Mouse (Mus musculus) hindbrain, embryonic 12.5 days (tissue): ENCODE data around the gene Slc38a11. TPM values are rescaled to one million over a fixed set of nuclear protein-coding genes. Genes with fewer than 3 reads are reported as not detected.

ENCODE experiments used
- ATAC-seq: fragments of 200-750 bp; cut with Nextera tagmentation; 2 replicates; pipeline ENCODE4 v1.8.0; 2017; ENCODE audit warnings: moderate TSS enrichment; ENCODE audit not compliant: low FRiP score
- H3K27ac ChIP-seq: fragments of 300-500 bp; sonication (generic); 2 replicates; pipeline ENCODE4 v1.5.1; 2016; ENCODE audit warnings: mild to moderate bottlenecking
- H3K27me3 ChIP-seq: fragments of 300-500 bp; sonication (generic); 2 replicates; pipeline ENCODE4 v1.6.1; 2016; ENCODE audit warnings: mild to moderate bottlenecking
- H3K36me3 ChIP-seq: fragments of 300-500 bp; sonication (generic); 2 replicates; pipeline ENCODE4 v1.6.1; 2016; ENCODE audit warnings: mild to moderate bottlenecking
- H3K4me1 ChIP-seq: fragments of 300-500 bp; sonication (generic); 2 replicates; pipeline ENCODE4 v1.6.1; 2016
- H3K4me2 ChIP-seq: fragments of 300-500 bp; sonication (generic); replicated peaks from 2 replicates; pipeline ENCODE4 v1.6.1; 2016; ENCODE audit warnings: mild to moderate bottlenecking
- H3K4me3 ChIP-seq: fragments of 300-500 bp; sonication (generic); 2 replicates; pipeline ENCODE4 v1.5.1; 2016; ENCODE audit warnings: mild to moderate bottlenecking
- H3K9ac ChIP-seq: fragments of 300-500 bp; sonication (generic); 2 replicates; pipeline ENCODE4 v1.6.1; 2016; ENCODE audit warnings: mild to moderate bottlenecking, moderate library complexity
- H3K9me3 ChIP-seq: fragments of 300-500 bp; sonication (generic); replicated peaks from 2 replicates; pipeline ENCODE4 v1.6.1; 2016; ENCODE audit warnings: mild to moderate bottlenecking
- WGBS: fragments of 180-500 bp; shearing (Covaris S2); methylation state at CpG from one replicate; pipeline ENCODE4 v1.1.7; 2016; 5-methylcytosine and 5-hydroxymethylcytosine counted together
- polyA plus RNA-seq: library from polyadenylated mRNA; unstranded; fragments of >200 nt; fragmentation: Nextera tagmentation; extraction: Ambion mirVana; gene quantifications from 2 replicates; pipeline ENCODE4 v1.2.1, GENCODE M21; 2016

The Slc38a11 gene
- polyA plus RNA-seq, result 0.30 and 0.34 TPM in 2 replicates

DNA sequence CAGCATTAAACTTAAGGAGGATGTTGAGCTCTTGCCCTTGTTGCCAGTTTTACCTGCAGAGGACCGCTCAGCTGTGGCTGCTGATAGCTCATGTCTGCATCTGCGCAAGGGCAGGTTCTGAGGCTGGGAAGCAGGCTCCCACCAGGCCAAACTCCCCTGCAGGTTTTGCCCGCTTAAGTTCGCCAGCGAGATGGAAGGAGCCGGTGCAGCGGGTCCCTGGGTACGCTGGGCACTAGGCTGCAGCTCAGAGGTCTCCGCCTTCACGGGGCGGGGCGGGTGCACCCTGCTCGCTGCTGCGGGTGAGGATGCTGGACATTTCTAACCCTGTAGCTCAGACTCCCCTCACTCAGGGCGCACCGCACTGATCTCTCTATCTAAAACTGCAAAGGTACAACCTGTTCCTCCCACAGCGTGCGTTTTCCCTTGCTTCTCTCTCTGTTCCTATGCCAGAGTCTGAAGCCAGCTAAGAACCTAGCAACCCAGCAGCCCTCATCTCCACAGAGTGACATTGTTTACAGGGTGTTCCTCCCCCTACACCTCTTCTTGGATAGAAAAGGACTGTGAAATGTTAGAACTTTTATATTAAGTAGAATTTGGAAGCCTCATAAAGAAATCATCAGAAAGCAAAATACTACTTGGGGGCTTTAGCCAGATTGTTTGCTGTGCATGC lies at the start of gene Slc38a11:
Gene Slc38a11 (minus strand): TSS at position 207 of the 670 bp plus-strand sequence.
- H3K27ac ChIP-seq, result no peak within 1 kb of the TSS
- peak within 1 kb of the TSS; percentile 60 for H3K4me2 ChIP-seq
- peak; percentile 58; the same call in 1 of the 2 replicates for ATAC-seq
- H3K4me3 ChIP-seq, result peak within 1 kb of the TSS; percentile 23
- WGBS, result 4% methylated on average over 18 of the region's 18 CpGs
- H3K9me3 ChIP-seq, result no peaks in the 10 kb centered on the region
- H3K36me3 ChIP-seq, result no peaks in the 10 kb centered on the region
- peaks cover 5% of the 10 kb centered on the region for H3K4me1 ChIP-seq
- H3K9ac ChIP-seq, result 0 out of 2 replicates have a peak within 1 kb of the TSS, but pooled peaks have one; percentile 28
- H3K27me3 ChIP-seq, result no peaks in the 10 kb centered on the region; the same call in 1 of the 2 replicates

DNA sequence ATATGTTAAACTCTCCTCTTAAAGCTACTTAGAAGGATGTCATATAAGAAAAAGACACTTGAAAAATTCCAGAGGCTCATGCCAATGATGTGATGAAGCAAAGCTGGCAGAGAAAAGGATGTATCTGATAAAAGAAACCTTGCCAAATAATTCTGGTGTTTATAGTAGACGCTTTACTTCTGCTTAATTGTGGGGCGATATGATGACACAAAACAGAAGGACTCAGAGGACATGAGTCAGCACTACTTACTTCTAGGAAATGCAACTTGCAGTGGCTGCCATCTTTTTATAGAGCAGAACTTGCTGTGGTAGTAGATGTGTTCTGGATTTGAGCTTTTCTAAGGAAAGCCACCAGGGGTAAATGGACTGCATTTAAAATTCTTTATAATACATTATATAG lies 43.3 kb upstream of the Slc38a11 start:
- ATAC-seq, result no peak
- Histone ChIP-seq H3K27me3 (no peaks in the 10 kb centered on the region), H3K4me1 (no peaks in the 10 kb centered on the region), H3K9me3 (no peaks in the 10 kb centered on the region), H3K9ac (no peak overlapping the region), H3K27ac (no peak overlapping the region), H3K4me3 (no peak overlapping the region), H3K36me3 (no peaks in the 10 kb centered on the region), H3K4me2 (no peak overlapping the region)
- 91% methylated on average over 2 of the region's 2 CpGs for WGBS

DNA sequence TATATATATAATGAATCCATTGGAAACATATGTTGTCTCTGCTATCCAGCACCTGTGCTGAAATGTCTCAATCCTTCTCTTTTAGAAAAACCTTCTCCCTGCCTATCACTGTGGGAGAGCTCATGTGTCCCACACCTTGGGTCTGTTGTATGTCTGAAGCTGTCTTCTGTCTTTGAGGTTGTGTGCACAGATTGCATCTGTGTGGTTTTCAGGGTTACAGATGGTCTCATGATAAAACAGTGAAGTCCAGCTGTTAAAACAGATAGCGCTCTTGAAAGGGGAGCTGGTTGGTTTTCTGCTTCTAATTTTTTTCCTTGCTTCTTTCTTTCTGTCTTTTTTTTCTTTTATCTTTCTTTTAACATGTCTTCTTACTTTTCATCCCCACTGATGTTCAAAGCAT lies 41.6 kb upstream of the Slc38a11 start:
- Histone ChIP-seq H3K4me3 (no peak overlapping the region), H3K9me3 (no peaks in the 10 kb centered on the region), H3K9ac (no peak overlapping the region), H3K4me1 (no peaks in the 10 kb centered on the region), H3K36me3 (no peaks in the 10 kb centered on the region), H3K4me2 (no peak overlapping the region), H3K27ac (no peak overlapping the region), H3K27me3 (no peaks in the 10 kb centered on the region)
- 90% methylated on average over 1 of the region's 1 CpGs for WGBS
- no peak for ATAC-seq

DNA sequence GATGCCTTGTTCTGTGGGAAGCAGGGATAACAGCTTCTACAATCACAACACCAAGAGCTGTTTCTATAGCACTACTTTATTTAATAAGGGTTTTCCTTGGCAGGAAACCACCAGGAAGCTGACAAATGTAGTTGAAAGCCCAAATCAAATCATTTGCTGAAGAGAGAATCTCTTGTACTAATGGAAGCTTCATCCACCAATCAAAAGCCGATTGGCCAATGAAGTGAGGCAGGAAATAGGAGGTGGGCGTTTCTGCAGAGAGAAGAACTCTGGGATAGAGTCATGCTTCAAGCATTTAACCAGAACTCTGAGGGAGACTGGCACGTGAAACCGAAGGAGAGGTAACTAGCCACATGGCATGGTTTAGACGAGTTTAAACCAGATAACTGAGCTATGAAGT lies 38.2 kb upstream of the Slc38a11 start:
- no peak overlapping the region for H3K27ac ChIP-seq
- no peaks in the 10 kb centered on the region for H3K4me1 ChIP-seq
- no peak overlapping the region for H3K4me3 ChIP-seq
- no peaks in the 10 kb centered on the region for H3K9me3 ChIP-seq
- no peak overlapping the region for H3K4me2 ChIP-seq
- no peak overlapping the region for H3K9ac ChIP-seq
- ATAC-seq, result no peak
- 76% methylated on average over 5 of the region's 5 CpGs for WGBS
- no peaks in the 10 kb centered on the region for H3K27me3 ChIP-seq
- H3K36me3 ChIP-seq, result no peaks in the 10 kb centered on the region

DNA sequence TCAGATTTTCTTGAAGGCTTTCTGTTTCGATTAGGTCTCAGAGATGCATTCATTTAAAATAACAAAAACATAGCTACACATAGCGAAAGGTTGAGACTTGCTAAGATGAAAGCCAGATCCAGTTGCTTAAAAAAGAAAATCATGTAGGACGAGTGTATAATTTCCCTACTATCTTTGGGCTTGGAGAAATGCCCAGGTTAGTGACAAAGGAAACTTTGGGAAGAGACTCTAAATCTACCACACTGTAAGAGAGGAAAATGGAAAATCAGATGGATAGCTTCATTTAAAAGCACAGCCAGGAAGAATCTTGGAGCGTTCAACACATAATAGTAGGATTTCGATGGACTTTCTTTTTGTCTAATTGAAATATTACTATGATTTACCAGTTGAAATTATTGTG lies 36.1 kb upstream of the Slc38a11 start:
- Histone ChIP-seq H3K9me3 (no peaks in the 10 kb centered on the region), H3K4me1 (no peaks in the 10 kb centered on the region), H3K27me3 (no peaks in the 10 kb centered on the region), H3K36me3 (no peaks in the 10 kb centered on the region), H3K4me2 (no peak overlapping the region), H3K4me3 (no peak overlapping the region), H3K9ac (no peak overlapping the region), H3K27ac (no peak overlapping the region)
- WGBS, result 89% methylated on average over 5 of the region's 5 CpGs
- no peak for ATAC-seq

DNA sequence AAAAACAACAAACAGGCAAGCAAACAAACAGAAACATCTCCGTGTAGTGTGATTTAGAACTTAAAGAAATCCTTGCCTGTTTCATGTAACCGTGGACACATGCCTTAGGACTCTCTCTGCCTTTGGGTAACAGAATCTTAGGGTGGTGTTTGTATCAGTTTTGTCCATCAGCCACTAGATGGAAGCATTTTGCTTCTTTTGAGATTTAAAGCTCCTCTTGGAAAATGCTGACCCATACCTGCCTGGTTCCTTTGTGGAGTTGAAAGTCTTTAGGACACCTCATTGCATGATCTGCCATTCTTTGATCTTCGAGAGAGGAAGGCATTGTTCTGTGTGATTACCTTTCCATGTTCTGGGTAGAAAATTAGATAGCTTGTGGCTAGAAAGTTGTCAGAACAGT lies 32.3 kb upstream of the Slc38a11 start:
- H3K27me3 ChIP-seq, result no peaks in the 10 kb centered on the region
- no peaks in the 10 kb centered on the region for H3K36me3 ChIP-seq
- peak; percentile 62; the same call in 1 of the 2 replicates for ATAC-seq
- no peaks in the 10 kb centered on the region for H3K9me3 ChIP-seq
- H3K27ac ChIP-seq, result no peak overlapping the region
- no peaks in the 10 kb centered on the region for H3K4me1 ChIP-seq
- H3K4me2 ChIP-seq, result no peak overlapping the region
- 24% methylated on average over 3 of the region's 3 CpGs for WGBS
- H3K9ac ChIP-seq, result no peak overlapping the region
- H3K4me3 ChIP-seq, result no peak overlapping the region

DNA sequence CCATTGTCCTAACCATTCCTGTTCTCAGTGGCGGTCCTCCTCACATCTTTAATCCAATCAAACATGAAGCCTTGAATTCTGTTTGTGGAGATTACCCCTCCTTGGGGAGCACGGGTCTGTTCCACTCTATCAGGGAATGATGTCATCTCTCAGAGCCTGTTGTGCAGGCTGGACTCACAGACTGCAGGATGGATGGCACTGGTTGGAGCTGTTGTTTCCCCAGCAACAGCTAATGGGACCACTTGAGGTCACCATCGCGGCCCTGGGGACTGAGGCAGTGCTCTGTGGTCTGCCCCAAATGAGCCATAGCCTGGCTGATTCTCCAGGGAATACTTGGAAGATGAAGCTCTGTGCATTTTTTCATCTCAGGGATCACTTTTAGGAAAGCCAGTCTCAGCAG lies 29.2 kb upstream of the Slc38a11 start:
- no peaks in the 10 kb centered on the region for H3K27me3 ChIP-seq
- WGBS, result 58% methylated on average over 4 of the region's 4 CpGs
- no peak for ATAC-seq

DNA sequence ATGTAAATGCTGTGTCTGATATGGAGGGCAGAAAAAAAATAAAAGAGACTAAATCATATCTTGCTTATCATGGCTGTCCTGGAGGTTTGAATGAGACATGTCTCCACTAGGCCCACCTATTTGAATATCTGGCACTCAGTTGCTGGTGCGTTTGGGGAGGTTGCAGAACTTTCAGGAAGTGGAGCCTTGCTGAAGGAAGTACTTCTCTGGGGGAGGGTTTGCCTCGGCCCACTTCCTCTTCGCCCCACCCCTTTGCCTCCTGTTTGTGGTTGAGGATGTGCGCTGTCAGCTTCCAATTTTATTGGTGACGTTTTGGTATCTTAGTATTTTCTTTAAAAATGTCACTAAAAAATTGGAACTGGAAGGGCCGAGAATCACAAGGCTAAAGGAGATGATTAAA lies 27.5 kb upstream of the Slc38a11 start:
- Histone ChIP-seq H3K4me3 (no peak overlapping the region), H3K4me1 (no peaks in the 10 kb centered on the region), H3K9me3 (no peaks in the 10 kb centered on the region), H3K36me3 (no peaks in the 10 kb centered on the region), H3K27me3 (no peaks in the 10 kb centered on the region), H3K9ac (no peak overlapping the region), H3K4me2 (no peak overlapping the region), H3K27ac (no peak overlapping the region)
- WGBS, result 87% methylated on average over 6 of the region's 6 CpGs
- ATAC-seq, result no peak

More for the DNA sequence above, 29.2 kb upstream of the Slc38a11 start:
- H3K9me3 ChIP-seq, result no peaks in the 10 kb centered on the region
- no peak overlapping the region for H3K9ac ChIP-seq
- H3K4me2 ChIP-seq, result no peak overlapping the region
- no peak overlapping the region for H3K4me3 ChIP-seq
- no peaks in the 10 kb centered on the region for H3K4me1 ChIP-seq
- no peak overlapping the region for H3K27ac ChIP-seq
- H3K36me3 ChIP-seq, result no peaks in the 10 kb centered on the region

DNA sequence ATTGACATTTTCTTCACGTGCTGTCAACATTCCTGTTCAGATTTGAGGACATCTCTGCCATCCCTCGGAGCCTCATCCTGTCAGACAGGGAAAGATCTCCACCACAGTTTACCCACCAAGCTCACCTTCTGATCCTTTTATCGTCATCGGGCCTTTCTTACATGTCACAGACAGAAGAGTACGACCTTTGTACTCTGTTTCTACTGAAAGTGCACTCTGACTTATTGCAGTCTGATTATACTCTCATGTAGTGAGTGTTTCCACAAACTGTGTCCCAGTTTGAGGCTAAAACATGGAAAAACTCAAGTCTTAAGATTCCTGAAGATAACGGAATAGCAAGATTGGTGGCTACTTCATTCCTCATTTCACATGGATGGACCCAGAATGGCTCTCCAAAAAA lies 21.0 kb upstream of the Slc38a11 start:
- Histone ChIP-seq H3K9ac (no peak overlapping the region), H3K27ac (no peak overlapping the region), H3K9me3 (no peaks in the 10 kb centered on the region), H3K36me3 (no peaks in the 10 kb centered on the region), H3K4me2 (no peak overlapping the region), H3K4me1 (no peaks in the 10 kb centered on the region), H3K27me3 (no peaks in the 10 kb centered on the region), H3K4me3 (no peak overlapping the region)
- 85% methylated on average over 6 of the region's 6 CpGs for WGBS
- ATAC-seq, result no peak

DNA sequence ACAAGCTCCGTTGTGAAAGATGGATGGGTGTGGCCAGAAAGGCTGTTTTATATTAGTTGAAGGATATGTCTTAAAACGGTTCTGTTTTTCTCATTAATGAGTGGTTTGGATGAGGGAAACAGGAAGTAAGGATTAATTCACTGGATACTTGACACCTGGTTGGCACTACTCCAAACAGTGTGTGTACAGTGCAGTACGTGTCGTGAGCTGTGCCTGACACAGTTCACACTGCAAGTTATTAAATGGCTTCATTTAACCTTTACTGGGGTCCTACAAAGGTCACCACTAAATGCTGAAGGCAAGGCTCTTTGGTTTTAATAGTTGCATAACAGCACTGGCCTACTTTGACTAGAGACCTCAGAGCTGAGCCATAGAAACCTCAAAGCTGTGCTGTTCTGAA lies 18.7 kb upstream of the Slc38a11 start:
- H3K4me3 ChIP-seq, result no peak overlapping the region
- H3K9me3 ChIP-seq, result no peaks in the 10 kb centered on the region
- 59% methylated on average over 4 of the region's 4 CpGs for WGBS
- no peaks in the 10 kb centered on the region for H3K4me1 ChIP-seq
- no peak overlapping the region for H3K4me2 ChIP-seq
- no peaks in the 10 kb centered on the region for H3K36me3 ChIP-seq
- H3K9ac ChIP-seq, result no peak overlapping the region
- no peak for ATAC-seq
- no peaks in the 10 kb centered on the region for H3K27me3 ChIP-seq
- H3K27ac ChIP-seq, result no peak overlapping the region

DNA sequence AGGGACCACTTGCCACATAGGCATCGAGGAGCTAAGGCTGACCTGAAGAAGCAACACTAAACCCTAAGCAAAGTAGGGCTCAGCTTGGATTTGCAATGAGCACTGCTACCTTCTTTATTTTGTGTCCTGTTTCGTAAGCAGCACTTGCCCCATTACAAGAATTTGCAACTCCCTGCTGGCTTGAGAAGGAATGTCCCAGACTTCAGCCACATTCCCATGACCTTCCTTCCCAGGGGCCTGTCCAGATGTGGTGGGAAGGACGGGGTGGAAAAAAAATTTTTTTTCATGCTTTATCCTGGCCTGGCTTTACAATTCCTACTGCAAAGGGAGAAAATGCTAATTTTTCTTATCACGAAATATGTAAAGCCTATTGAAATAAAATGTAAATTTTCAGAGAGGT lies 14.6 kb upstream of the Slc38a11 start:
- no peaks in the 10 kb centered on the region for H3K9me3 ChIP-seq
- WGBS, result 69% methylated on average over 4 of the region's 4 CpGs
- ATAC-seq, result no peak

DNA sequence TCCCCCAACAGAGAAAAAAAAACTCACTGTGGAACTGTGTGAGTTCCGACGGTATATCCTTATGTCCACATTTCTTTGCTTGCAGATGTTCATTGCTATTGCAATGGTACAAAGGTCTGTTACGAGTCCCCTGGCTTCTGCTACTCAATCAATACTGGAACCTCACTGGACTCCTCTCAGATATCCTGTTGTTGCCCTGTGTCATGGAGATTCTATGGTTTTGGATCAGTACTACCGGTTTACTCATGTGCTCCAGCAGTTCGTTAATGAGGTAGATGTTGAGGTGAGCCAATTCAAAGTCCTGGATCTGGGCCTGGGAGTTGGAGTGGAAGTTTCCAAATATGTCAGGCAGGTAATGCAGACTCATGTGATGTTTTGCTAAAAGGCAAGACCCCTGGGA lies 10.6 kb upstream of the Slc38a11 start:
- Histone ChIP-seq H3K9ac (no peak overlapping the region), H3K36me3 (no peaks in the 10 kb centered on the region), H3K4me2 (no peak overlapping the region), H3K9me3 (no peaks in the 10 kb centered on the region), H3K27me3 (no peaks in the 10 kb centered on the region), H3K27ac (no peak overlapping the region), H3K4me1 (no peaks in the 10 kb centered on the region), H3K4me3 (no peak overlapping the region)
- ATAC-seq, result no peak
- WGBS, result 92% methylated on average over 5 of the region's 5 CpGs

More for the DNA sequence above, 14.6 kb upstream of the Slc38a11 start:
- no peaks in the 10 kb centered on the region for H3K36me3 ChIP-seq
- no peaks in the 10 kb centered on the region for H3K27me3 ChIP-seq
- no peak overlapping the region for H3K4me2 ChIP-seq
- no peak overlapping the region for H3K4me3 ChIP-seq
- no peak overlapping the region for H3K9ac ChIP-seq
- H3K27ac ChIP-seq, result no peak overlapping the region
- H3K4me1 ChIP-seq, result no peaks in the 10 kb centered on the region

DNA sequence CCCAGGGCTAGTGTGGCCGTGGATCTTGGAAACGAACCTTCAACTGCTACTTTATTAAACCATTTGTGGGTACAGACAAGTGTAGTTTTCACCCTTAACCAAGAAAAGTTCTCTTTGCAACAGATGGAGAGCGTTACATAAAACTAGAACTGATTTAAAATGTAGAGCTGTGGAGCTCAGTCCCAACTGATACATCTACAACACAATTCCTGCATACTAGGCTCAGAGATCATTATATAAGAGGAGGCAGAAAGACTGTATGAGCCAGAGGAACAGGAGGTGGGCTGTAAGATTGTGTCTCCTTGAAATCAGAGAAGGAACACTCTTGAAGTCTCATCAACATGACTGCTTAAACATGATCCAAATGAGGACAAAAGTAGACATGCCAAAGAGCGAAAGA lies 9.2 kb upstream of the Slc38a11 start:
- no peak for ATAC-seq
- WGBS, result 89% methylated on average over 4 of the region's 4 CpGs
- H3K4me3 ChIP-seq, result no peak overlapping the region
- H3K9ac ChIP-seq, result no peak overlapping the region
- no peaks in the 10 kb centered on the region for H3K27me3 ChIP-seq
- H3K36me3 ChIP-seq, result no peaks in the 10 kb centered on the region
- H3K4me2 ChIP-seq, result no peak overlapping the region
- no peaks in the 10 kb centered on the region for H3K4me1 ChIP-seq
- no peak overlapping the region for H3K27ac ChIP-seq
- no peaks in the 10 kb centered on the region for H3K9me3 ChIP-seq
